Mouse (Mus musculus) adrenal gland, postnatal 14 days (tissue): ENCODE data around the gene Rnf215. TPM values are rescaled to one million over a fixed set of nuclear protein-coding genes. Genes with fewer than 3 reads are reported as not detected.
A peak's percentile ranks its signal among the peaks of the same experiment; 100 is the strongest.
"Not testable (repeated sequence)": the region's sequence is repeated elsewhere in the genome, so short reads cannot be mapped to it uniquely, and the experiment has no call there.

Experiments
- DNase-seq: peaks from one replicate; pipeline ENCODE4 v3.0.0; 2021; ENCODE audit warnings: mixed read lengths
- long read RNA-seq, 2 experiments: library from polyadenylated mRNA; stranded (forward); transcript quantifications; one replicate each; pipeline ENCODE4 v2.0.0; 2021
- total RNA-seq: library from RNA; stranded (reverse); gene quantifications from 2 replicates; pipeline ENCODE4 v1.2.3, GENCODE M21; 2021

Gene Rnf215
- total RNA-seq = 17.2 and 25.2 TPM in 2 replicates
- long read RNA-seq, experiment 1, transcript Rnf215-201 (9 exons, 1,874 nt) = major isoform, 30 of 47 reads
- long read RNA-seq, experiment 1, partial matches to known transcripts = 4 of 47 reads
- long read RNA-seq, experiment 1, other reads (novel, unspliced or antisense) = 13 of 47 reads
- long read RNA-seq, experiment 2, transcript Rnf215-201 (9 exons, 1,874 nt) = major isoform, 17 of 24 reads
- long read RNA-seq, experiment 2, partial matches to known transcripts = 0 of 24 reads
- long read RNA-seq, experiment 2, other reads (novel, unspliced or antisense) = 7 of 24 reads

DNA sequence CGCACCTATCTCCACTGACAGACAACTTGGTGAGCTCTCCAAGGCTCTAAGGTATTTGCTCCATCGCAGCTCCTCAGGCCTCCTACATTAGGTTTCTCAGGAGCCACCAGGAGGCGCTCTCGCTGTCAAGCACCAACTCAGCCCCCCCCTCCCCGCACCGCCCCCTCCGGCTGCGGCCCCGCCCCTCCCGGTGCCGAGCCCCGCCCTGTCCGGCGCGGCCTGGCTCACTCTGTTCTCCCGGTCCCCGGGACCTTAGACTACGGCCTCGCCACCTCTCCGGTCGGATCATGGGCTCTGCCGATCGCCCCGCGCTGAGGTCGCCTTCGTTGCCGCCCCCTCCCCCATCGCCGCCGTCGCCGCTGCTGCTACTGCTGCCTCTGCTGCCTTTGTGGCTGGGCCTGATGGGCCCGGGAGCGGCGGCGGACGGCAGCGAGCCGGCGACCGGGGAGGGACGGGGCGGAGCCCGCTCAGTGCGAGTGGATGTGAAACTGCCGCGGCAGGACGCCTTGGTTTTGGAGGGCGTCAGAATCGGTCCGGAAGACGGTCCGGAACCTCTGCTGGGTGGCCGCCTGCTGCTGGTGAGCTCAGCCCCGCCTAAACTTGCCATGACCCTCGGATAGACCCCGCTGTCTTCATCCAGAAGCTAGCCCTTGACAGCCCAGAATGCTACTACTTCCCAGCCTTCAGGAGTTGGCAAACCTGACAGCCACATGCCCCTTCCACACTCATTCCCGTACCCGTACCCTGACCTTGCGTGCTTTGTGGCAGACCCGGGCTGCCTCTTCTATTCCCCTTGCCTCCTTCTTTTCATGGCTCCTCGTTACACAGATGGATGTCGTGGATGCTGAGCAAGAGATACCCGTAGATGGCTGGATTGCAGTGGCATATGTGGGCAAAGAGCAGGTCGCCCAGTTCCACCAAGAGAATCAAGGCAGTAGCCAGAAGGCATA is at the start of gene Rnf215:
Gene Rnf215 (plus strand): TSS at position 217 of the 950 bp plus-strand sequence.
- peak; percentile 95 for DNase-seq

GRCm38 (mm10) chr11:4086246-4086645 is 48.8 kb upstream of the Rnf215 start:
- no peak for DNase-seq

GRCm38 (mm10) chr11:4087267-4087666 is 47.7 kb upstream of the Rnf215 start:
- DNase-seq = no peak

DNA sequence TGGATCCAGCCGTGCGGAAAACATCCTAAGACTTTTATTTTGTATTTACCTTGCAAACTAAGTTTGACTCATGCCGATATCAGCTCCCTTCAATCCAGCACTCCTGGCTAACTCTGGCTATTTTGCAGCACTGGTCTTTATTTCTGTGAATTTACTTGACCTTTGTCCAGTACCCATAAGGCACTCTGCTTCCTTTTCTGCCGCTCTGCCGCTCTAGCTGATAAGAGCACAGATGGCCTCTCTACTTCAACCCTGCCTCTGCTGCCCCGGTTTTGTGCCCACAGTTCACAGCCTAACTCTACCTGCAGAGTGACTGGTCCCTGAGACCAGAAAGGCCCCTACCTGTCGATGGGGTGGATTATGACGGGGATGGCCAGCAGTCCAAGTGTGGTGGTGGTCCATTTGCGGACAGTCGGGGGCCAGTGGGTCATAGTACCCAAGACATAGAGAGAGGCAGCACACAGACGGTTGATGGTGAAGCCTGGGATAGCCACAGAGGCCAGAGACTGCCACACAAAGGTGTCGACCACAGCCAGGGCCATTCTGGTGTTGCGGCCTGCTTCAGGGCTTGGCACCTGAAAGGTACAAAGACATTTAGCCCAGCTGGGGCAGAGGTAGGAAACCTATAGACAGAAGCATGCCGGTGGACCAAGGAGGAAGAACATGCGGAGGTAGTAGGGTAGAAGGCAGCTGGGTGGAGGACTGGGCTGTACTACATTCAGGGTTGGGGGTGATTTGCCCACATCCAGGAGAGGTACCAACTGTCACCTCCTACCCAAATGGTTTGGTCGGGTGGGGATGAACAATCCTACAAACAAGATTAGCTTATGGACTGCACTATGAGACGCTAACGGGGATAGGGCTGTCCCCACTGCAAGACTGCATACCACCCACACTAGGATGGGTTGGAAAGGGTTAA is 41.3 kb upstream of the Rnf215 start:
- no peak for DNase-seq

GRCm38 (mm10) chr11:4094378-4095170 is 40.4 kb upstream of the Rnf215 start:
- DNase-seq = peak; percentile 86

DNA sequence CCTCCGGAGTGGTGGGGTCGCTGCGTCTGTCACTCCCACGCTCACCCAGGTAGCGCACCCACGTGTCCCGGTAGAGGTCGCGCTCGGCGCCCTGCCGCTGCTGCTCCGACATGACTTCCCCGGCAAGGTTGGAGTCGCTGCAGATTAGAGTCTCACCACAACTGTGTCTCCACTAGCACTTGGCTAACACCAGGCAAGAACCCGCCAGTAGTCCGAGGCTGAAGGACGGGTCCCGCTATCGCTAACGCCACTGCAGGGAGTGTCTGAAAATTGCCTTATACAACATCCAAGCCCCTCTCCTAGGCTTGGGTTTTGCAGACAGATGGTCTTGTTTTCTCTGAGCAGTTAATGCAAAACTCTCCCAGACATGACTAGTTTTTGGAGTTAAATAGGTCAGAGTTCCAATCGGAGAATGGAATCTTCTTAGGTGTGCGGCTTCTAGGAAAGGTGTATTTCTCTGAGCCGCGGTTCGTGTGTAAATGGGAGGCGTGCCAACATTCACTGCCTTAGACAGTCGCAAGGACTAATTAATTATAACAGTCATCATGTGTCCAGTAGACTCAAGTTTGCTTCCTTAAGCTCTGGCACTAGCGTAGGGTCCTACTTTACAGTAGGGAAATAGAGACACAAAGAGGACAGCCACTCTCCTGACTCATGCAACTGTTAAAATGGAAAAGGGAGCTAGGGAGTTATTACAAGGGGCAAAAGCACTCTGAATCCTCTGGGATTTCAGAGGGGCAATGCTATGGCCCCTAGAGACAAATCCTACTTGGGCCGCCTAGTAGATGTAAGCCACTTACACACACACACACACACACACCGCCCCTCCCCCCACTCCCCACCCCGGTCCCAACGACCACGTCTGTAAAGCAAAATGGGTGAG is 39.6 kb upstream of the Rnf215 start, which contains the start of gene Mtfp1:
Gene Mtfp1 (minus strand): TSS at position 275 of the 883 bp plus-strand sequence.
- DNase-seq = peak; percentile 73

GRCm38 (mm10) chr11:4096054-4096984 is 38.7 kb upstream of the Rnf215 start:
- peak; percentile 99 for DNase-seq

- peak; percentile 35 for DNase-seq
These were observed 37.8 kb upstream of the Rnf215 start for GRCm38 (mm10) chr11:4097091-4097621.

DNA sequence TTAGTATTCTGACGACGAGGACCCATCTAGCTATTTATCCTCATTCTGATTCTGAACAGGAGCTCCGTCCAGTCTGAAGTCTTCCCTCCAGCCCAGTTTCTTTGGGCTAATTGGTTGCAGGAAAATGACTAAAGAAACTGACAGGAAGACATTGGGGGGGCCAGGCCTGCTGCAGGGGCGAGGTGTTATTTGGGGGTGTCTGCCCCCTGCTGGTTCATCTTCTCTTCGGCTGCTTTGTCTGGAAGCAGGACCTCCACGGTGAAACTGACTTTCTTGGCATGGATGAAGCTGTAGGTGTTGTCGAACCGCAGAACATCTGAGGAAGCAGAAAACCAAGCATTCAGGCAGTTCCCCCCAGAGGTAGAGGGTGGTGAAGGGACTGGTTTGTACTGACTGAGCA is 36.9 kb upstream of the Rnf215 start:
- DNase-seq = no peak

DNA sequence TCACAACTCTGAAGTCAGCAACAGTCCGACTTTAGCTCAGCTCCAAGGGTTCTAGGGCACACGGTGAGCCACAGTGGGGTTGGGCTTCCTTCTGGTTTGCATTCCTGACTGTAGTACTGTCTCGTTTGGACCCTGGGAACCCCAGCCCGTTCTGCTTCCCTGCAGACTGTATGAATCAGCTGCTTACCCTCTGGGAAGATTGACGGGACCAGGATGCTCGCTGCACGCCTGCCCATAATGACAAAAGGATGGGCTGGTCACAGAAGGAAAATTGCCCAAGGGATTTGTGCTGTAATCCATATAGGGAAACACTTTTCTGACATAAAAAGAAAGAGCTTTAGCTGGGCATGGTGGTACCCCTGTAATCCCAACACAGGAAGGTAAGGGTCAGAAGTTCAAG is 36.2 kb upstream of the Rnf215 start:
- DNase-seq = no peak

DNA sequence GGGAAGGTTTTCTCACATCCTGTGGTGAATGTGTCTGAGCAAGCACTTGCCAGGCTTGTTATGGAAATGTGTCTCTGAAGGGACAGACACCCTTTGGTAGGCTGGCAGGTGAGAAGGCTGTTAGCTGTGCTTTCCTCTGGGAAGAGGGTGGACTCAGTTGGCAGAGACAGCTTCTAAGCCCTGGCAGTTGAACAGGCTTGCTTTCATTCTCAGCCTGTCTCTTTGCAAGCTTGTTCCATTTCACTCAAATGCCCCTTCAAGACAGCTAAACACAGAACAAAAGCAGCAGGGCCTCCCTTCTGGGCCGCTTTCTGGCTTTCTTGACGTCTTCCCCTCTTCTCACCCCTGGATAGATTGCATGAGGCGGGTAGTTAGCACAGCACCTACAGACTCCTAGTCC is 35.6 kb upstream of the Rnf215 start:
- no peak for DNase-seq

DNA sequence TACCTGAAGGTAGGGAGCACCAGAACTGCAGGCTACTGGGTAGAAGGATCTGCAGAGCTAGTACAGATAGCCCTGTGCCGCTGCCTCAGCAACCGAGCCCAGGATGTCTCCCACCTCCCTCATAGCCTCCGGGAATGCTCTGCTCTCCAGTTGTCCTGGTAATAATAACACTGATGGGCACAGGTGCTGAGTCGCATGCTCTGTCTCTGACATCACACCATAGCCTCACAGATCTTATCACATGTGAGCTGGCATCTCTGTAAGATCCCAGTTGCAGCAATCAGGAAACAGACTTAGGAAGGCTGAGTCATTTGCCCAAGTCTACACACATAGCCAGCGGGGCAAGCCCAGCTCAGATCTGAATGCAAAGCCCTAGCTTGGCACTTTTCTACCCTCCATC is 33.2 kb upstream of the Rnf215 start:
- DNase-seq = peak; percentile 31

- no peak for DNase-seq
These were observed 31.5 kb upstream of the Rnf215 start for GRCm38 (mm10) chr11:4103522-4103921.

DNA sequence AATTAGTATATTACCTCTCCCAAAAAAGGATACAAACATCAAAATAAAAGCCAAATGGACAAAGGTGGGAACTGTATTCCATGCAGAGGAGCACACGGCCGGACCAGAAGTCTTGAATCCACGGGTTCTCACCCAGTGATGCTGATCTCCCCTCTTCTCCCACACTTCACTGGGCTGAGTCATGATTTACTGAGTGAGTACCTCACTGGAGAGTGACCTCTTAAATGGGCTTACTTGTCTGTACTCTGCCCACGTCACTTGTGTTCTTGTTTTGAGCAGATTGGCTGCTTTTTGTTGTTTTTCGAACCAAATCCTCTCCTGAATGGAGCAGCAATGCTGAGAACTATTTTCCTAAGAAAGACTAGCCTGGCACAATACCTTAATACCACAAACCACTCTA is 30.0 kb upstream of the Rnf215 start:
- DNase-seq = no peak

DNA sequence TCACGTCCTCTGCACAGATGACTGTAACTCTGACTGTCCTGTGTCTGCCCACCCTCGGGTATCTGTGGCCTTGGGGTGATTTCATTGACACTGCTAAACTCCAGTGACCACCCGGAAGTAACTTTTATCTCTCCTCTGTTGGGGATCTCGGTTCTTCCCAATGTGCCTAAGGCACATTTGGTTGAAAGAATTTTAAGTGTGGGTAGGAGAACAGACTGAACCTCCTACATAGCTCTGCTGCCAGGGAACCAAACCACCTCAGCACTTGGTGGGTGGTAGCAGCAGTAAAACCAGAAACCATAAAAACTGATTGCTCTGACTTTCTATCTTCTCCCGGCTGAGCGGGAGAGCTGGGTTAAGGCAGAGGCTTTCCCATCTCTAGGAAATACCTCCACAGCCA is 29.6 kb upstream of the Rnf215 start:
- DNase-seq = no peak

DNA sequence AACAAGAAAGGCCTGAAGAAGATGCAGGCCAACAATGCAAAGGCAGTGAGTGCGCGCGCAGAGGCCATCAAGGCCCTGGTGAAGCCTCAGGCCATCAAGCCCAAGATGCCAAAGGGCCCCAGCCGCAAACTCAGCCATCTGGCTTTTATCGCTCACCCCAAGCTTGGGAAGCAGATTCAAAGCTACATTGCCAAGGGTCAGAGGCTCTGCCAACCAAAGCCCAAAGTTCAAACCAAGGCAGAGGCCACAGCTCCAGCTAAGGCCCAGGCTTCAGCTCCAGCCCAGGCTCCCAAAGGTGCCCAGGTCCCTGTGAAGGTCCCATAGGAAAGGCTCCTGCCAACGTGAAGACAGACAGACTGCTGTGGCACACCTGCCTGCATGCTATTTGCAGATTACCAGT is 27.1 kb upstream of the Rnf215 start:
- not testable (repeated sequence) for DNase-seq

DNA sequence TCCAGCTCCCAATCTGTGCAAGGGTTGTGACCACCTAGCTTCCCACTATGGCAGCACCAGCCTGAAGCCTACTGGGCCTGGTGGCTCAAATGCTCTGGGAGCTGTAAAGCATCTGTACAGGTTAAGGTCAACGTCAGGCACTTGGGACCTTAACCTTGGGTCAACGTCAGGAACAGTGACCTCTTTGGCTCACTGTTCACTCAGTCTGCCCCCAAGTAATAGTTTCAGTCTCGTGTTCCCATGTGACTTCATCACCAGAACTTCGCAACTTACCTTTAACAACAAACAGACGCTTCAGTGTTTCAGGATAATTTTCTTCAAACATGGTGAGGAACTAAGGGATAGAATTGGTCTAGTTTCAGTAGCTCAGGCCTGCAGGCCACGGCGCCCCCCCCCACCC is 26.3 kb upstream of the Rnf215 start:
- no peak for DNase-seq

GRCm38 (mm10) chr11:4112033-4112432 is 23.0 kb upstream of the Rnf215 start:
- DNase-seq = no peak

DNA sequence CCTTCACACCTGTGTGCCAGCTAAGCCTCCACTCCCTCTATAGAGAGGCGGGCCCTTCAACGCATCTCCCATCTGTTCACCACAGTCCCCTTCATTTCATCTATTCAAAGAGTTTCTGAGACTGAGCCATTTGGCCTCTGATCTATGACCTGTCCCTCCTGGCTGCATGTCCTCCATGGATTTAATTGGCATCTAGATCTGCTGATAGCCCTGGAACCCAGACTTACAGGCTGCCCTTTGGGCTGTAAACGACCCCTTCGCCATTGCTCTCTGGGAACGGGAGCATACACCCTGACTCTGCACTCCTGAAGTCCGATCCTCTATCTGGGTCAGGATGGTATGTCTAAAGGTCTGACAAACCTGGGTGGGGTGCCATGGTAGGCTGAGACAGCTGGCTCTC is 22.1 kb upstream of the Rnf215 start:
- DNase-seq = no peak
